Mouse (Mus musculus) lung, adult 2 months (tissue): ENCODE results near the gene Nrm. TPM values are rescaled to one million over a fixed set of nuclear protein-coding genes. Genes with fewer than 3 reads are reported as not detected.
A peak's percentile ranks its signal among the peaks of the same experiment; 100 is the strongest.

Experiments used
- DNase-seq: peaks from one replicate; pipeline ENCODE4 v3.0.0; 2022
- H3K4me1 ChIP-seq: fragments of 200-500 bp; 2 replicates; pipeline ENCODE4 v1.6.1; 2011; ENCODE audit warnings: low read length; ENCODE audit not compliant: control insufficient read depth, insufficient read depth
- H3K4me3 ChIP-seq: fragments of 200-500 bp; replicated peaks from 2 replicates; pipeline ENCODE3; 2011; ENCODE audit warnings: low read depth, mild to moderate bottlenecking, control low read depth, low read length; ENCODE audit errors: extremely low read depth
- CTCF ChIP-seq: fragments of 200-500 bp; IDR thresholded peaks from 2 replicates; pipeline ENCODE4 v1.5.1; 2011; ENCODE audit warnings: mild to moderate bottlenecking, low read length, control low read depth; ENCODE audit not compliant: insufficient read depth
- POLR2A ChIP-seq: fragments of 200-500 bp; IDR thresholded peaks from 2 replicates; pipeline ENCODE4 v1.6.1; 2011; ENCODE audit warnings: low read depth, mild to moderate bottlenecking, control low read depth, low read length, borderline replicate concordance; ENCODE audit errors: extremely low read depth
- WGBS: fragments of 180-500 bp; shearing (Covaris S2); methylation state at CpG from one replicate; pipeline ENCODE4 v1.1.7; 2018; 5-methylcytosine and 5-hydroxymethylcytosine counted together
- polyA plus RNA-seq: library from polyadenylated mRNA; depleted of rRNA; stranded (reverse); fragments of >200 nt; gene quantifications from 2 replicates; pipeline ENCODE4 v1.2.3, GENCODE M21; 2012; rRNA removed

Nrm gene
- polyA plus RNA-seq, 1 experiment = 26.2 TPM

DNA sequence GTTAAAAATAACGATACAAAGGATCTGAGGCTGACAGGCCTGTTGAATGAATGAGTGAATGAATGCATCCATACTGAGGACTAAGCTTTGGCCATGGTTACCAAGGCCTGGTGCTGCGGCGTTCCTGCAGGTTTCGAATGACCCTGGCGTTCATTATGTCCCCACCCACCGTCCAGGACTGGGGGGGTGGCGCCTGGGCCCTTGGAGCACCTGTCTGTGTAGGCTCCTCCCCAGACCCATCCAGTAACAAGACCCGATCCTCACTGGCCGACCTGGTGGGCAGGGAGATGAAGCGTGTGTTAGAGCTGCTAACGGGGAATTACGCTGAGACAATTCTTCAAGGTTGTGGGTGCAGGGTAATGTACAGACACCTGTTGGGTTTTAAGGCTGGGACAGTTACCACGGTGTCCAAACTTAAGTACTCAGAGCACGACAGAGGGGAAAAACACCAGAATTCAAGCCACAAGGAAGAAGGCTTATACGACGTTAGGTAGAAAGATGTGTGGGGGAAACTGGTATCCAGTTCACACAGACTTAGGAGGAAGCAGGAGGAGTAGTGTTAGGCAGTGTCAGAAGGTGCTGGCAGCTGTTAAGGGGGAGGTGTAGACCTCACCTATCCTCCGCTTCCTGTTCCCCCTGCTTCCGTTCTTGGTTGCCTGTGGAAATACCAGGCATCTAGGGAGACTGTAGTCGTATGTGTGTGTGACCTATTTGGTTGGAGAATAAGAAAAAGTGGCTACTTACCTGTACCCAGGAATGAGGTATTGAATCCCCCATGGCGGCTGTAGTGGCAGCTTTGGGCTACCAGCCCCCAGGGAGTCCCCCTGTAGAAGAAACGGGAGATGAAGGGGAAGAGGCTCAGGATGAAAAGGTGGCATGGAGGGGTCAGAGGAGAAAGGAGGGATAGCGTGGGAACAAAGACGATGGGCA lies 36.8 kb downstream of the Nrm start:
- WGBS = 43% methylated on average over 23 of the region's 23 CpGs

DNA sequence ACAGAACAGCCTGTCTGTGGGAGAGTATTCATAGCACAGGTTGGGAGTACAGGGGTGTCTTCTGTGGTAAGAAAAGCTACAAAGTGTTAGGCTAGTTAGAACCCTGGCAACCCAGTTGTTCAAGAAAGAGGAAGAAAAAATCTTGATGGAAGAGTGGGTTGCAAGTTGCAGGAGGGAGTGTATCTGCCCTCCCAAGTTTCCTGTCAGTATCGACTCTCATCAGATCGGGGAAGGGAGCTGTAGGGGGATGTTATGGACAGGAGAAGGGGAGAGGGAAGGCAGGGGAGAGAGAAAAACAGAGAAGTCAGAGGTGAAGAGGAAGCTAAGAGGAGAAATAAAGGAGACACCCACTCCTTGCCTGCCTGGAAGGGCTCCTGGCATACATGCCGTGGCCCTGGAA lies 39.5 kb downstream of the Nrm start:
- TF ChIP-seq POLR2A (no peak), CTCF (no peak)
- Histone ChIP-seq H3K4me3 (no peak overlapping the region), H3K4me1 (peaks cover 11% of the 10 kb centered on the region; the same call in 1 of the 2 replicates)
- 78% methylated on average over 3 of the region's 3 CpGs for WGBS
- DNase-seq = no peak

More for the DNA sequence above, 36.8 kb downstream of the Nrm start:
- TF ChIP-seq POLR2A (no peak), CTCF (no peak)
- Histone ChIP-seq H3K4me3 (no peak overlapping the region), H3K4me1 (peaks cover 7% of the 10 kb centered on the region; the same call in 1 of the 2 replicates)
- no peak for DNase-seq

DNA sequence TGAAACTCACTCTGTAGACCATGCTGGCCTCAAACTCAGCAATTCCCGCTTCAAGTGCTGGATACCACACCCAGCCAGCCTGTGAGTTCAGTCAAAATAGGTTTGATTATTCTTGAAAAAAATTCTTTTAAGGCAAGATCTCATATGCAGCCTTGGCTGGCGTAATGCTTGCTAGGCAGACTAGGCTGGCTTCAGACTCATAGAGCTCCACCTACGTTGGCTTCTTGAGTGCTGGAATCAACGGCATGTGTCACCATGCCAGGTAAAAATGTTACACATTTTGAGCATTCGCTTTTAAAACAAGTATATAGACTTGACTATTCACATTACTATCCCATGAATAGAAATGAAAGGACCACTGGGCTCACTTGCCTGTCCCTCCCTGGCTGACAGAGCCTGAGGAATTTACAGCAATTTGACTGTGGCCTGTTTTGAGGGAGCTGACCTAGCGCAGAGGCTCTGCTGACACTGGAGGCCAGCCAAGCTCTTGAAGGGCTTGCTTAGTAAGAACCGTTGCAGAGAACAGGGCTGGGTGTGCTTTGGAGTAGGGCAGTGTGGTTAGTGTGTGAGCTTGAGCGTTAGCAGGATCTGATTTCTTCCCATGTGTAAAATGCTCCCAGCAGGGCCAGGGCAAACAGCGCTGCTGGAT lies 42.3 kb downstream of the Nrm start:
- WGBS = 63% methylated on average over 9 of the region's 9 CpGs
- peak; percentile 80 for DNase-seq
- TF ChIP-seq CTCF (no peak), POLR2A (no peak)
- H3K4me1 ChIP-seq = peaks cover 5% of the 10 kb centered on the region; the same call in 1 of the 2 replicates
- H3K4me3 ChIP-seq = no peak overlapping the region

DNA sequence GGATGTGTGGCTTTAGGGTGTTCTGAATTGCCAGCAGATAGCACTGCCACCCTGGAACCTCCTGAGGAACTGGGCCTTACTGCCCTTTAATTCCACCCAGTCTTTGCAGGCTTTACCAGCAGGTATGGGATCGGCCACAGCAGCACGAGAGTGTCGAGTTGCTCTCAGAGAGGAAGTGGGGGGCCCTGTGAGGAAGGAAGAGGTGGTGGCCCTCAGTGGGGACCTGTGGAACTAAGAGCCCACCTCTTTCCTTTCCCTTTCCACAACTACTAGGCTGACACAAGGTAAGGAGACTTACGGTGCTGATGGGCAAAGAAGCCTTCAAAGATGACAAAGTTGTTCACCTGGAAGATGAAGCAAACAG lies 42.9 kb downstream of the Nrm start:
- WGBS = 30% methylated on average over 4 of the region's 4 CpGs
- DNase-seq = no peak
- peaks cover 5% of the 10 kb centered on the region; the same call in 1 of the 2 replicates for H3K4me1 ChIP-seq
- TF ChIP-seq POLR2A (no peak), CTCF (no peak)
- no peak overlapping the region for H3K4me3 ChIP-seq

- TF ChIP-seq POLR2A = no peak
- TF ChIP-seq CTCF = no peak
- no peak for DNase-seq
- Histone ChIP-seq H3K4me1 (peaks cover 13% of the 10 kb centered on the region), H3K4me3 (no peak overlapping the region)
- WGBS = 93% methylated on average over 1 of the region's 1 CpGs
These were observed 44.5 kb downstream of the Nrm start for GRCm38 (mm10) chr17:35905587-35905986.

DNA sequence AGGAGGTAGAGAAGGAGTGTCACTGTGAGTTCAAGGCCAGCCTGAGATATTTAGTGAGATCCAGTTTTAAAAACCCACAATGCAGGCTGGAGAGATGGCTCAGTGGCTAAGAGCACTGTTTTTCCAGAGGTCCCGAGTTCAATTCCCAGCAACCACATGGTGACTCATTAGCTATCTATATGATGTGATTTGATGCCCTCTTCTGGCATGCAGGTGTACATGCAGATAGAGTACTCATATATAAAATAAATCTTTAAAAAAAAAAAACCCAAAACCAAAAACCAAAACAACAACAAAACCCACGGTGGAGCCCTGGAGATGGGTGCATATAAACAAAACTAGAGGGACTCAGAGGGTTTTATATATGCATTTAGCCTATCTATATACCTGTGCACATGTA lies 46.5 kb downstream of the Nrm start:
- DNase-seq = no peak
- 49% methylated on average over 2 of the region's 2 CpGs for whole genome bisulfite sequencing
- no peak for TF ChIP-seq CTCF
- TF ChIP-seq POLR2A = no peak
- H3K4me1 ChIP-seq = peaks cover 13% of the 10 kb centered on the region
- no peak overlapping the region for H3K4me3 ChIP-seq

DNA sequence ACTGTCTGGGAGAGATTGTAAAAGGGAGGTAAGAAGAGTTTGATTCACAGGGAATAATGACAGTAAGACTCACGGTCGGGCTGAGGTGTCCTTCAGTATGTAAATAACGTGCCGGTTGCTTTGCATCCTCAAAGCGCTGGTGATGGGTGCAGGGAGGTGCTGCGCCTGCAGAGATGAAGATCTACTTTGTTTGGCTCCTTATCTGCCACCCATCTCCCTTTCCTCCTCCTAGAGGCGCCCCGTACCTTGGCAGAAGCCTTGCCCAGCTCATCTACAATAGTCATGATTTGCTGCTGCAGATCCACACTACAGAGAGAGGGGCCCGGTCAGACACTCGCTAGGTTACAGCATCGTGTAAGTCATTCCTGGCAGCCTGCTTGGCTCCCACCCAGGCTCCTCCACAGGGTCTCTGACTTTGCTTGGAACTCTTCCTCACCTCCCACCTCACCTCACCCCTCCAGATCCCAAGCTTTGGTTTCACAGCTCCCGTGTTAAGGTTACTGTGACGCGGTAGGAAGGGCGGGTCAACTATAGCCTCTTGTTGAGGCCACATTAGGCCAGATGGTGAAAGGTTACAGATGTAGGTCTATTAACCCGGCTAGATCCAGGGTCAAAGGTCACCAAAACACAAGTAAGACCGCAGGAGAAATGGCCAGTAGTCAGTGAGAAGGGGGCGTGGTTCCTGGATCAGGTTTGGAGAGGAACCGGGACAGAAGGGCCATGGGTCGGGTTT lies 48.2 kb downstream of the Nrm start:
- Histone ChIP-seq H3K4me3 (peak overlapping the region; percentile 92), H3K4me1 (peaks cover 8% of the 10 kb centered on the region)
- no peak for DNase-seq
- 15% methylated on average over 20 of the region's 20 CpGs for WGBS
- TF ChIP-seq CTCF (no peak), POLR2A (no peak)

DNA sequence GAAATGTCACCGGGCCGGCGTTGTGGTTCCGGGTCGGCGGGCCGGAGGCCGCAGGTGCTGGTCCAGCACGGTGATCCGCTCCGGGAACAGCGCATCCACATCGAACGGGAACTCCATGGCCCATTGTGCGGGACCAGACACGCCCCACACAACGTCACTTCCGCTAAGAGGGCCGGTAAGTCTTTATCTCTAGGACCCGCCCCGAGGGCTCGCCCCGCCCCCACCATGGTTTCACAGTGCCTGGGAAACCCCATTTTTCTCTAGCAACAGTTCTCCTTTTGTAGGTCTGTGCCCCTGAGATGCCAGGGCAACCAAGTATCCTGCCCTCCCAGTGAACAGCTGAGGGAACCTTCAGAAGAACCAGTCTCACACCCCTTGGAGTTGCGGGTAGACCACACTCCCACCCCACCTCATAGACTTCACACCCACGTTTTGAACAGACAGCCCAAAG lies 48.8 kb downstream of the Nrm start, which contains the start of gene Atat1:
Gene Atat1 (minus strand): TSS at position 157 of the 451 bp plus-strand sequence.
- peak; percentile 95 for DNase-seq
- WGBS = 1% methylated on average over 25 of the region's 25 CpGs
- H3K4me3 ChIP-seq = peak within 1 kb of the TSS; percentile 92
- H3K4me1 ChIP-seq = peaks cover 8% of the 10 kb centered on the region
- no peak for TF ChIP-seq CTCF
- TF ChIP-seq POLR2A = peak; percentile 74; the same call in 1 of the 2 replicates

GRCm38 (mm10) chr17:35914975-35915374 lies 53.9 kb downstream of the Nrm start:
- TF ChIP-seq CTCF (no peak), POLR2A (no peak)
- no peak overlapping the region for H3K4me3 ChIP-seq
- WGBS = 76% methylated on average over 6 of the region's 6 CpGs
- peaks cover 13% of the 10 kb centered on the region for H3K4me1 ChIP-seq
- no peak for DNase-seq

Other genes starting within 250 kb of the Nrm start
- gene Gm9573, start 234.7 kb upstream of the Nrm start, polyA plus RNA-seq = not detected in 2 replicates
- 0.19 and 0.24 TPM in 2 replicates for gene Mucl3, start 217.6 kb upstream of the Nrm start, polyA plus RNA-seq
- 44.0 and 46.6 TPM in 2 replicates for gene Vars2, start 193.7 kb upstream of the Nrm start, polyA plus RNA-seq
- 21.3 and 22.5 TPM in 2 replicates for gene Gtf2h4, start 187.6 kb upstream of the Nrm start, polyA plus RNA-seq
- gene Ddr1, start 156.7 kb upstream of the Nrm start, polyA plus RNA-seq = 63.9 and 66.2 TPM in 2 replicates
- gene Ier3, start 39.6 kb upstream of the Nrm start, polyA plus RNA-seq = 133 TPM in 2 replicates
- gene Flot1, start 38.1 kb upstream of the Nrm start, polyA plus RNA-seq = 81.9 and 89.7 TPM in 2 replicates
- gene Tubb5, start 23.0 kb upstream of the Nrm start, polyA plus RNA-seq = 258 and 298 TPM in 2 replicates
- 6.8 and 8.2 TPM in 2 replicates for gene Mdc1, start 19.8 kb upstream of the Nrm start, polyA plus RNA-seq
- gene Ppp1r18, start 4.3 kb downstream of the Nrm start, polyA plus RNA-seq = 53.9 and 61.5 TPM in 2 replicates
- 62.8 and 70.1 TPM in 2 replicates for gene Dhx16, start 18.5 kb downstream of the Nrm start, polyA plus RNA-seq
- 36.1 and 38.1 TPM in 2 replicates for gene 2310061I04Rik, start 36.1 kb downstream of the Nrm start, polyA plus RNA-seq
- 49.4 and 57.7 TPM in 2 replicates for gene Atat1, start 48.8 kb downstream of the Nrm start, polyA plus RNA-seq
- gene Mrps18b, start 55.1 kb downstream of the Nrm start, polyA plus RNA-seq = 30.4 and 43.8 TPM in 2 replicates
- gene Ppp1r10, start 55.1 kb downstream of the Nrm start, polyA plus RNA-seq = 27.4 and 28.6 TPM in 2 replicates
- 56.3 and 60.6 TPM in 2 replicates for gene Abcf1, start 108.4 kb downstream of the Nrm start, polyA plus RNA-seq
- gene Gnl1, start 118.5 kb downstream of the Nrm start, polyA plus RNA-seq = 34.1 and 37.1 TPM in 2 replicates
- 16.0 and 19.0 TPM in 2 replicates for gene Prr3, start 118.9 kb downstream of the Nrm start, polyA plus RNA-seq
- gene H2-T24, start 159.2 kb downstream of the Nrm start, polyA plus RNA-seq = 9.2 and 16.5 TPM in 2 replicates
- gene H2-T23, start 171.5 kb downstream of the Nrm start, polyA plus RNA-seq = 180 and 232 TPM in 2 replicates
- gene H2-T22, start 181.4 kb downstream of the Nrm start, polyA plus RNA-seq = 53.9 and 55.1 TPM in 2 replicates
- gene Gm6034, start 181.6 kb downstream of the Nrm start, polyA plus RNA-seq = not detected in 2 replicates
- not detected in 2 replicates for gene Gm11127, start 197.1 kb downstream of the Nrm start, polyA plus RNA-seq